Mouse (Mus musculus) A20 (cell line): ENCODE measurements around the gene S100a6.

Experiments
- DNase-seq: peaks from one replicate; pipeline ENCODE4 v3.0.0-alpha.2; 2011; ENCODE audit warnings: low read depth, low spot score

The S100a6 gene

GRCm38 (mm10) chr3:90626266-90627021 is 13.8 kb downstream of the S100a6 start:
- DNase-seq = no peak

GRCm38 (mm10) chr3:90627366-90627765 is 14.7 kb downstream of the S100a6 start:
- no peak for DNase-seq

GRCm38 (mm10) chr3:90627807-90628206 is 15.1 kb downstream of the S100a6 start:
- no peak for DNase-seq

- DNase-seq = no peak
Observed at GRCm38 (mm10) chr3:90629298-90629697, 16.6 kb downstream of the S100a6 start.

GRCm38 (mm10) chr3:90631984-90632383 is 19.3 kb downstream of the S100a6 start:
- DNase-seq = no peak

- no peak for DNase-seq
Observed at GRCm38 (mm10) chr3:90638511-90639275, 26.0 kb downstream of the S100a6 start.

GRCm38 (mm10) chr3:90639511-90640154 is 27.0 kb downstream of the S100a6 start:
- peak; percentile 51 for DNase-seq

GRCm38 (mm10) chr3:90640981-90641380 is 28.3 kb downstream of the S100a6 start:
- no peak for DNase-seq

GRCm38 (mm10) chr3:90644220-90644619 is 31.5 kb downstream of the S100a6 start:
- peak; percentile 47 for DNase-seq

- DNase-seq = no peak
Observed at GRCm38 (mm10) chr3:90647291-90647690, 34.6 kb downstream of the S100a6 start.

GRCm38 (mm10) chr3:90648981-90649380 is 36.3 kb downstream of the S100a6 start:
- DNase-seq = no peak

- DNase-seq = no peak
Observed at GRCm38 (mm10) chr3:90649832-90650231, 37.1 kb downstream of the S100a6 start.

GRCm38 (mm10) chr3:90652878-90653508 is 40.3 kb downstream of the S100a6 start:
- DNase-seq = peak; percentile 51

GRCm38 (mm10) chr3:90653717-90654116 is 41.0 kb downstream of the S100a6 start, which contains the start of gene S100a7a:
S100a7a (plus strand) TSS chr3:90654017.
- no peak for DNase-seq

GRCm38 (mm10) chr3:90657405-90657804 is 44.7 kb downstream of the S100a6 start:
- peak; percentile 15 for DNase-seq

GRCm38 (mm10) chr3:90659364-90660044 is 46.8 kb downstream of the S100a6 start:
- no peak for DNase-seq

- DNase-seq = peak; percentile 14
Observed at GRCm38 (mm10) chr3:90664219-90664618, 51.5 kb downstream of the S100a6 start.

GRCm38 (mm10) chr3:90668846-90669245 is 56.2 kb downstream of the S100a6 start, which contains the start of gene S100a8:
S100a8 (plus strand) TSS chr3:90668978.
- no peak for DNase-seq
